Mouse (Mus musculus) lung, embryonic 14.5 days (tissue): ENCODE measurements around the gene Olfr1340. TPM values are rescaled to one million over a fixed set of nuclear protein-coding genes. Genes with fewer than 3 reads are reported as not detected.

Source experiments
- ATAC-seq: fragments of 200-750 bp; cut with Nextera tagmentation; 2 replicates; pipeline ENCODE4 v1.8.0; 2017; ENCODE audit warnings: mild to moderate bottlenecking, moderate TSS enrichment, moderate library complexity; ENCODE audit not compliant: insufficient read depth
- DNase-seq: peaks from one replicate; pipeline ENCODE4 v3.0.0-alpha.2; 2015
- H3K27ac ChIP-seq: fragments of 300-500 bp; sonication (generic); 2 replicates; pipeline ENCODE4 v1.5.1; 2014; ENCODE audit warnings: low read depth, mild to moderate bottlenecking, moderate library complexity
- H3K27me3 ChIP-seq: fragments of 300-500 bp; sonication (generic); 2 replicates; pipeline ENCODE4 v1.6.1; 2014; ENCODE audit warnings: low read length, control low read depth; ENCODE audit not compliant: insufficient read depth
- H3K36me3 ChIP-seq: fragments of 300-500 bp; sonication (generic); 2 replicates; pipeline ENCODE4 v1.6.1; 2014; ENCODE audit warnings: control low read depth; ENCODE audit not compliant: insufficient read depth
- H3K4me1 ChIP-seq: fragments of 300-500 bp; sonication (generic); 2 replicates; pipeline ENCODE4 v1.6.1; 2014; ENCODE audit warnings: antibody characterized with exemption, control low read depth; ENCODE audit not compliant: insufficient read depth
- H3K4me2 ChIP-seq: fragments of 300-500 bp; sonication (generic); 2 replicates; pipeline ENCODE4 v1.6.1; 2014; ENCODE audit warnings: mild to moderate bottlenecking
- H3K4me3 ChIP-seq: fragments of 300-500 bp; sonication (generic); 2 replicates; pipeline ENCODE4 v1.5.1; 2014; ENCODE audit warnings: low read depth, low read length
- H3K9ac ChIP-seq: fragments of 300-500 bp; sonication (generic); 2 replicates; pipeline ENCODE4 v1.6.1; 2014
- H3K9me3 ChIP-seq: fragments of 300-500 bp; sonication (generic); 2 replicates; pipeline ENCODE4 v1.6.1; 2016; ENCODE audit warnings: low read depth, low read length, control low read depth
- CTCF ChIP-seq: IDR thresholded peaks from 2 replicates; pipeline ENCODE4 v1.5.1; 2016; ENCODE audit warnings: antibody characterized with exemption, low read depth
- WGBS: fragments of 180-500 bp; shearing (Covaris S2); extraction: QIAGEN DNeasy Blood & Tissue Kit; methylation state at CpG from one replicate; pipeline ENCODE4 v1.1.7; 2014; 5-methylcytosine and 5-hydroxymethylcytosine counted together
- polyA plus RNA-seq: library from polyadenylated mRNA; unstranded; fragments of >200 nt; fragmentation: Nextera tagmentation; extraction: Ambion mirVana; gene quantifications from 2 replicates; pipeline ENCODE4 v1.2.1, GENCODE M21; 2014

Olfr1340 gene
- polyA plus RNA-seq, 1 experiment from 2014 or later = not detected

DNA sequence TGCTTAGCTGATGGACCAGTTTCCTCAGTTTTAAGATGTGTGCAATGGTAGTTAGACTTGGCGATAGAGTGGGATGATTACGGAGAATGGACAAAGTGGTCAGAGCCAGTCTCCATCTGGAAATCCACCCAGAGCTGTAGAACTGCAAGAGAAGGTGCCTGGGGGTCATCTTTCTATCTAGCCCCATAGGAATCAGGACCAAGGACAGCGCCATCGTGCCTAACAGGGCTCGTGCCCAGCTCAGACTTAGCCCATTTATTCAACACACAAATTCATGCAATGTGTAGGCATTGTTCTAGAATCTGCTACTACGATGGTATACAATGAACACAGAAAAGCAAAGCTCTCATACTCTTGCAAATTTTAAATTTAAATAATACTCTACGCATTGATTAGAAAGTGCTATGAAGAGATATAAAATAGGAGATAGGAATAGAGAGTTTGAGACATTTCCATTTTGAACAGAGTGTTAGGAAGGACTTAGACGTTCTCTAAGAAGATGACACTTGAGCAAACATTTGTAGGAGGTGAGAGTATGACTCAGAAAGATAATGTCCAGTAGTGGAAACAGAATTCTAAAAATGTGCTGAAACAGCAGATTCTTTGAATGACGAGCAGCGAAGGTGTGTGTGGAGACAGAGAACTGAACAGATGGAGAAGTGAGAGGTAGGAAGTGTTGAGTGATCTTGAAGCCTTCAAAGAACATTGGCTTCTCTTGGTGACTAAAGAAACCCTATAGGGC, 2.0 kb downstream of the Olfr1340 start:
- TF ChIP-seq CTCF = no peak
- Histone ChIP-seq H3K9ac (no peak overlapping the region), H3K27ac (no peak overlapping the region), H3K9me3 (no peaks in the 10 kb centered on the region), H3K27me3 (no peaks in the 10 kb centered on the region), H3K4me1 (no peaks in the 10 kb centered on the region), H3K4me3 (no peak overlapping the region), H3K36me3 (no peaks in the 10 kb centered on the region), H3K4me2 (no peak overlapping the region)
- WGBS = 46% methylated on average over 10 of the region's 10 CpGs
- no peak for ATAC-seq
- peak; percentile 79 for DNase-seq

GRCm38 (mm10) chr4:118731875-118732274, 11.9 kb downstream of the Olfr1340 start, which contains the start of gene Olfr1339:
TSS of gene Olfr1339 (plus strand) at chr4:118732175.
- H3K36me3 ChIP-seq = no peaks in the 10 kb centered on the region
- no peaks in the 10 kb centered on the region for H3K27me3 ChIP-seq
- H3K4me3 ChIP-seq = no peak within 1 kb of the TSS
- no peaks in the 10 kb centered on the region for H3K9me3 ChIP-seq
- TF ChIP-seq CTCF = no peak
- ATAC-seq (no peak), DNase-seq (no peak)
- H3K27ac ChIP-seq = no peak within 1 kb of the TSS
- H3K4me2 ChIP-seq = no peak within 1 kb of the TSS
- no peak within 1 kb of the TSS for H3K9ac ChIP-seq
- H3K4me1 ChIP-seq = no peaks in the 10 kb centered on the region
- 92% methylated on average over 1 of the region's 1 CpGs for WGBS

GRCm38 (mm10) chr4:118739574-118739973, 19.6 kb downstream of the Olfr1340 start:
- H3K27ac ChIP-seq = no peak overlapping the region
- no peak for ATAC-seq
- no peaks in the 10 kb centered on the region for H3K36me3 ChIP-seq
- H3K9me3 ChIP-seq = no peaks in the 10 kb centered on the region
- TF ChIP-seq CTCF = no peak
- no peak overlapping the region for H3K4me2 ChIP-seq
- 57% methylated on average over 3 of the region's 3 CpGs for WGBS
- no peak overlapping the region for H3K9ac ChIP-seq
- H3K4me1 ChIP-seq = no peaks in the 10 kb centered on the region
- no peak for DNase-seq
- H3K27me3 ChIP-seq = no peaks in the 10 kb centered on the region; the same call in none of the 2 replicates
- no peak overlapping the region for H3K4me3 ChIP-seq

GRCm38 (mm10) chr4:118740988-118741698, 21.2 kb downstream of the Olfr1340 start:
- Histone ChIP-seq H3K4me1 (no peaks in the 10 kb centered on the region), H3K4me2 (no peak overlapping the region), H3K9ac (no peak overlapping the region), H3K9me3 (no peaks in the 10 kb centered on the region; the same call in 1 of the 2 replicates), H3K4me3 (no peak overlapping the region), H3K27ac (no peak overlapping the region), H3K36me3 (no peaks in the 10 kb centered on the region), H3K27me3 (no peaks in the 10 kb centered on the region; the same call in none of the 2 replicates)
- WGBS = 9% methylated on average over 11 of the region's 11 CpGs
- no peak for ATAC-seq
- no peak for TF ChIP-seq CTCF
- DNase-seq = no peak

DNA sequence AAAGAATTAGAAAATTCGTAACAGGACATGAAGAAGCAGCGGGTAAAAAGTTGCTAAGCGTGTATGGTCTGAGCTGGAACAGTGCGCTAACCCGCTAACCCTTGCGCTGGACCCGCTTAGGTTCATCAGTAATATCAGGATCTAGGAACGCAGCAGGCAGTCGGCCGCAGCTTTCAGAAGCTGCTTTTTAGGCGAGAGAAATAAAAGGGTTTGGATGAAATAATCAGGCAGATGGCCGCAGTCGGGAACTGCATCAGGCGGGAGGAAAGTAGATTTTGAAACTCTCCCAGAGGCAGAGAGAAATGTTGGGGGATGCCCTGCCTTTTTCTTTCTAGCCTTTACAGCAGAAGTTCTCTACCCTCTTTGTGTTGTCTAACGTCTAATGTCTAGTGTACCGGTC, 21.9 kb downstream of the Olfr1340 start:
- TF ChIP-seq CTCF = no peak
- no peak overlapping the region for H3K4me3 ChIP-seq
- ATAC-seq = no peak
- WGBS = 9% methylated on average over 16 of the region's 16 CpGs
- H3K9ac ChIP-seq = no peak overlapping the region
- H3K36me3 ChIP-seq = no peaks in the 10 kb centered on the region
- no peaks in the 10 kb centered on the region; the same call in 1 of the 2 replicates for H3K9me3 ChIP-seq
- no peak overlapping the region for H3K4me2 ChIP-seq
- DNase-seq = no peak
- no peak overlapping the region for H3K27ac ChIP-seq
- H3K27me3 ChIP-seq = no peaks in the 10 kb centered on the region; the same call in none of the 2 replicates
- no peaks in the 10 kb centered on the region for H3K4me1 ChIP-seq

GRCm38 (mm10) chr4:118758637-118759036, 38.7 kb downstream of the Olfr1340 start, which contains the start of gene Olfr1338:
TSS of gene Olfr1338 (minus strand) at chr4:118758737.
- Histone ChIP-seq H3K36me3 (no peaks in the 10 kb centered on the region), H3K27me3 (no peaks in the 10 kb centered on the region), H3K9ac (no peak within 1 kb of the TSS), H3K4me1 (no peaks in the 10 kb centered on the region), H3K9me3 (no peaks in the 10 kb centered on the region), H3K4me2 (no peak within 1 kb of the TSS), H3K27ac (no peak within 1 kb of the TSS), H3K4me3 (no peak within 1 kb of the TSS)
- ATAC-seq = no peak
- TF ChIP-seq CTCF = no peak
- DNase-seq = no peak
- 82% methylated on average over 1 of the region's 1 CpGs for WGBS

Other genes with a start within 250 kb of the Olfr1340 start
- gene Tie1, start 230.1 kb upstream of the Olfr1340 start, polyA plus RNA-seq = 52.7 and 54.2 TPM in 2 replicates
- gene 2610528J11Rik, start 193.1 kb upstream of the Olfr1340 start, polyA plus RNA-seq = 9.0 and 10.3 TPM in 2 replicates
- gene Tmem125, start 176.1 kb upstream of the Olfr1340 start, polyA plus RNA-seq = 3.3 and 3.6 TPM in 2 replicates
- gene Cfap57, start 99.4 kb upstream of the Olfr1340 start, polyA plus RNA-seq = 0.12 and 0.22 TPM in 2 replicates
- gene Ebna1bp2, start 99.3 kb upstream of the Olfr1340 start, polyA plus RNA-seq = 161 and 166 TPM in 2 replicates
- gene Olfr62, start 61.2 kb upstream of the Olfr1340 start, polyA plus RNA-seq = not detected in 2 replicates
- 0.74 and 0.99 TPM in 2 replicates for gene Olfr1342, start 27.4 kb upstream of the Olfr1340 start, polyA plus RNA-seq
- not detected in 2 replicates for gene Olfr1341, start 16.6 kb upstream of the Olfr1340 start, polyA plus RNA-seq
- gene Olfr1339, start 12.0 kb downstream of the Olfr1340 start, polyA plus RNA-seq = not detected in 2 replicates
- not detected in 2 replicates for gene Olfr1338, start 38.6 kb downstream of the Olfr1340 start, polyA plus RNA-seq
- not detected in 2 replicates for gene Olfr1337, start 62.4 kb downstream of the Olfr1340 start, polyA plus RNA-seq
- not detected in 2 replicates for gene Olfr1335, start 89.8 kb downstream of the Olfr1340 start, polyA plus RNA-seq
- not detected in 2 replicates for gene Olfr1333, start 116.1 kb downstream of the Olfr1340 start, polyA plus RNA-seq
- gene Olfr1331, start 144.5 kb downstream of the Olfr1340 start, polyA plus RNA-seq = not detected in 2 replicates
- not detected in 2 replicates for gene Olfr1330, start 168.5 kb downstream of the Olfr1340 start, polyA plus RNA-seq
- not detected in 2 replicates for gene Olfr1329, start 197.3 kb downstream of the Olfr1340 start, polyA plus RNA-seq
- gene Olfr1328, start 218.5 kb downstream of the Olfr1340 start, polyA plus RNA-seq = not detected in 2 replicates
- not detected in 2 replicates for gene Lao1, start 241.4 kb downstream of the Olfr1340 start, polyA plus RNA-seq